ENCODE assay signal across 8 mouse cellular contexts in the genomic region with DNA sequence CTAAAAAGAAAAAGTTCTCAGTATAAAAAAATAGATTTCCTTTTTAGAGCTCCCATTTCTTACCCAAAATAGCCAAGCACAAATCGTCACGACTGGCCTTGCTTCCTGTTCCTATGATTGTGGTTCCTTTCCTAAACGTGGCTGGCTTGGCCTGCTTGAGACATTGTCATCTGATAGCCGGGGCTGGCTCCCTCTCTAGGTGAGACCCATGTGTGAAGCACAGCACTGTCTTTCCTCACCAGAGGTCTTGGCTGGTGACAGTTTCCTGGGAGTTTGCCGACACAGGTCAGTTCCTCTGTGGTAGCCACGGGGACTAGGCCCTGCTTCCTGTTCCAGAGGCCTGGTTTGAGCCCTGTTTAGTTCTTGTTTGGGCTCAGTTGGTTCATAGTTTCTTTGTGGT. TPM values are rescaled to one million over a fixed set of nuclear protein-coding genes. Genes with fewer than 3 reads are reported as not detected.
DNase-seq lines count a peak whose midpoint lies in the region; ATAC-seq and TF ChIP-seq lines count a peak whose summit lies in the region.

No protein-coding gene starts in this region.

- H3K27ac ChIP-seq in intestine, embryonic 14.5 days (ENCODE audit: low read depth), result no peak overlapping the region
- H3K27ac ChIP-seq in intestine, postnatal 0 days (ENCODE audit: low read depth, low read length), result no peak overlapping the region
- H3K27ac ChIP-seq in liver, embryonic 15.5 days (replicated peaks), result peak overlapping the region; percentile 15; the same call in 1 of the 2 replicates
- no peak overlapping the region for H3K27ac ChIP-seq in hindbrain, embryonic 14.5 days
- no peak overlapping the region for H3K27ac ChIP-seq in forebrain, embryonic 14.5 days (ENCODE audit: low read depth, low read length)

- H3K36me3 ChIP-seq in intestine, embryonic 14.5 days (ENCODE audit: control insufficient read depth, insufficient read depth, low read length), result no peaks in the 10 kb centered on the region
- no peaks in the 10 kb centered on the region for H3K36me3 ChIP-seq in intestine, postnatal 0 days (ENCODE audit: control insufficient read depth, insufficient read depth)
- H3K36me3 ChIP-seq in liver, embryonic 15.5 days (replicated peaks), result no peaks in the 10 kb centered on the region
- H3K36me3 ChIP-seq in hindbrain, embryonic 14.5 days (replicated peaks; ENCODE audit: control insufficient read depth, insufficient read depth), result no peaks in the 10 kb centered on the region
- H3K36me3 ChIP-seq in forebrain, embryonic 14.5 days (ENCODE audit: control insufficient read depth, insufficient read depth, low read length), result no peaks in the 10 kb centered on the region

- H3K4me3 ChIP-seq in intestine, embryonic 14.5 days (ENCODE audit: low read depth, low read length), result no peak overlapping the region
- H3K4me3 ChIP-seq in intestine, postnatal 0 days (ENCODE audit: low read depth, low read length), result no peak overlapping the region
- H3K4me3 ChIP-seq in liver, embryonic 15.5 days (replicated peaks), result no peak overlapping the region
- no peak overlapping the region for H3K4me3 ChIP-seq in hindbrain, embryonic 14.5 days (replicated peaks; ENCODE audit: low read length)
- no peak overlapping the region for H3K4me3 ChIP-seq in forebrain, embryonic 14.5 days (ENCODE audit: low read depth, low read length)

- no peaks in the 10 kb centered on the region for H3K9me3 ChIP-seq in intestine, embryonic 14.5 days (ENCODE audit: control insufficient read depth, low read length)
- no peaks in the 10 kb centered on the region for H3K9me3 ChIP-seq in intestine, postnatal 0 days (ENCODE audit: control insufficient read depth)
- no peaks in the 10 kb centered on the region for H3K9me3 ChIP-seq in liver, embryonic 15.5 days (replicated peaks)
- no peaks in the 10 kb centered on the region for H3K9me3 ChIP-seq in hindbrain, embryonic 14.5 days (ENCODE audit: control insufficient read depth, low read length)
- no peaks in the 10 kb centered on the region for H3K9me3 ChIP-seq in forebrain, embryonic 14.5 days (replicated peaks; ENCODE audit: control insufficient read depth, low read length)

- ATAC-seq in intestine, embryonic 14.5 days (replicated peaks; ENCODE audit: low FRiP score, low TSS enrichment, low read depth), result no peak
- no peak for ATAC-seq in intestine, postnatal 0 days
- ATAC-seq in common myeloid progenitor, adult 5-6 weeks (replicated peaks; ENCODE audit: low read depth, poor library complexity, severe bottlenecking), result peak; percentile 48
- no peak for ATAC-seq in liver, embryonic 15.5 days (ENCODE audit: insufficient read depth)
- no peak for ATAC-seq in hindbrain, embryonic 14.5 days (ENCODE audit: low FRiP score)
- ATAC-seq in forebrain, embryonic 14.5 days, result no peak

- H3K4me1 ChIP-seq in intestine, embryonic 14.5 days (replicated peaks; ENCODE audit: control insufficient read depth, insufficient read depth, low read length), result peaks cover 12% of the 10 kb centered on the region
- no peaks in the 10 kb centered on the region for H3K4me1 ChIP-seq in intestine, postnatal 0 days (replicated peaks; ENCODE audit: control insufficient read depth, insufficient read depth, low read length)
- peaks cover 15% of the 10 kb centered on the region for H3K4me1 ChIP-seq in liver, embryonic 15.5 days (replicated peaks)
- no peaks in the 10 kb centered on the region for H3K4me1 ChIP-seq in hindbrain, embryonic 14.5 days (replicated peaks; ENCODE audit: control insufficient read depth, insufficient read depth, low read length)
- 0 out of 2 replicates have a peak, but pooled peaks cover 3% of the 10 kb centered on the region for H3K4me1 ChIP-seq in forebrain, embryonic 14.5 days (ENCODE audit: control insufficient read depth, insufficient read depth, low read length)

- no peak for TF ChIP-seq CTCF in intestine, postnatal 0 days (IDR thresholded peaks at IDR 0.05; ENCODE audit: low read depth)

- intact Hi-C loops in heart, postnatal 36 days (cut with DNase I), result no loop called here

- no peak overlapping the region for H3K9ac ChIP-seq in intestine, embryonic 14.5 days (ENCODE audit: low read length)
- no peak overlapping the region for H3K9ac ChIP-seq in intestine, postnatal 0 days (ENCODE audit: low read depth, low read length)
- no peak overlapping the region for H3K9ac ChIP-seq in liver, embryonic 15.5 days
- no peak overlapping the region for H3K9ac ChIP-seq in hindbrain, embryonic 14.5 days
- no peak overlapping the region for H3K9ac ChIP-seq in forebrain, embryonic 14.5 days (ENCODE audit: low read length)

- H3K27me3 ChIP-seq in intestine, embryonic 14.5 days (replicated peaks; ENCODE audit: control insufficient read depth, insufficient read depth, low read length), result no peaks in the 10 kb centered on the region
- H3K27me3 ChIP-seq in intestine, postnatal 0 days (replicated peaks; ENCODE audit: control insufficient read depth, insufficient read depth, low read length), result no peaks in the 10 kb centered on the region
- H3K27me3 ChIP-seq in liver, embryonic 15.5 days, result peaks cover 8% of the 10 kb centered on the region; the same call in 1 of the 2 replicates
- H3K27me3 ChIP-seq in hindbrain, embryonic 14.5 days (ENCODE audit: control insufficient read depth, insufficient read depth, low read length), result peaks cover 6% of the 10 kb centered on the region
- H3K27me3 ChIP-seq in forebrain, embryonic 14.5 days (replicated peaks; ENCODE audit: control insufficient read depth, insufficient read depth, low read length), result 0 out of 2 replicates have a peak, but pooled peaks cover 5% of the 10 kb centered on the region

- 49% methylated on average over 6 of the region's 6 CpGs for WGBS in intestine, embryonic 14.5 days
- WGBS in intestine, postnatal 0 days, result 61% methylated on average over 6 of the region's 6 CpGs
- WGBS in liver, embryonic 15.5 days (ENCODE audit: insufficient replicate concordance), result 12% methylated on average over 6 of the region's 6 CpGs
- WGBS in hindbrain, embryonic 14.5 days, result 75% methylated on average over 6 of the region's 6 CpGs
- 69% methylated on average over 6 of the region's 6 CpGs for WGBS in forebrain, embryonic 14.5 days

- no peak overlapping the region for H3K4me2 ChIP-seq in intestine, embryonic 14.5 days (ENCODE audit: low read length)
- no peak overlapping the region for H3K4me2 ChIP-seq in intestine, postnatal 0 days (replicated peaks; ENCODE audit: low read depth)
- no peak overlapping the region for H3K4me2 ChIP-seq in liver, embryonic 15.5 days
- no peak overlapping the region for H3K4me2 ChIP-seq in hindbrain, embryonic 14.5 days (replicated peaks)
- no peak overlapping the region for H3K4me2 ChIP-seq in forebrain, embryonic 14.5 days (ENCODE audit: low read length)

- peak; percentile 44 for DNase-seq in intestine, embryonic 14.5 days (ENCODE audit: low spot score)
- DNase-seq in heart, postnatal 36 days, result peak; percentile 65 to 72
- DNase-seq in hindbrain, embryonic 14.5 days (ENCODE audit: low spot score), result no peak
- DNase-seq in spleen, adult 12 weeks (ENCODE audit: low spot score), result no peak
- no peak for DNase-seq in forebrain, embryonic 14.5 days (ENCODE audit: low spot score)

RNA-seq across cellular contexts. Expression of a gene that starts 6.8 kb away (rescaled TPM):
- polyA plus RNA-seq in intestine, embryonic 14.5 days (2014; fragmentation: Nextera tagmentation; extraction: Ambion mirVana), result 2.8 and 3.1 TPM in 2 replicates
- 1.5 and 1.8 TPM in 2 replicates for polyA plus RNA-seq in intestine, postnatal 0 days (2015; fragmentation: Nextera tagmentation; extraction: Ambion mirVana)
- 19.0 and 22.0 TPM in 2 replicates for total RNA-seq in common myeloid progenitor, adult 5-6 weeks (2017)
- total RNA-seq in heart, postnatal 36 days (2021), result 10 to 100 TPM; 43.4 to 43.5 TPM
- 0.79 and 0.85 TPM in 2 replicates for polyA plus RNA-seq in liver, embryonic 15.5 days (2015; fragmentation: Nextera tagmentation; extraction: Ambion mirVana)
- 1.5 and 1.8 TPM in 2 replicates for polyA plus RNA-seq in hindbrain, embryonic 14.5 days (2014; fragmentation: Nextera tagmentation; extraction: Ambion mirVana)
- polyA plus RNA-seq in forebrain, embryonic 14.5 days (2014; fragmentation: Nextera tagmentation; extraction: Ambion mirVana), result 0.72 and 0.95 TPM in 2 replicates

RNA-seq across cellular contexts. Expression of a gene that starts 33.6 kb away (rescaled TPM):
- polyA plus RNA-seq in intestine, embryonic 14.5 days (2014; fragmentation: Nextera tagmentation; extraction: Ambion mirVana), result 41.1 and 41.3 TPM in 2 replicates
- polyA plus RNA-seq in intestine, postnatal 0 days (2015; fragmentation: Nextera tagmentation; extraction: Ambion mirVana), result 61.7 and 63.8 TPM in 2 replicates
- total RNA-seq in common myeloid progenitor, adult 5-6 weeks (2017), result 15.3 and 35.2 TPM in 2 replicates
- 10 to 100 TPM; 27.4 to 35.1 TPM for total RNA-seq in heart, postnatal 36 days (2021)
- polyA plus RNA-seq in liver, embryonic 15.5 days (2015; fragmentation: Nextera tagmentation; extraction: Ambion mirVana), result 27.7 and 28.9 TPM in 2 replicates
- 29.0 and 32.2 TPM in 2 replicates for polyA plus RNA-seq in hindbrain, embryonic 14.5 days (2014; fragmentation: Nextera tagmentation; extraction: Ambion mirVana)
- polyA plus RNA-seq in forebrain, embryonic 14.5 days (2014; fragmentation: Nextera tagmentation; extraction: Ambion mirVana), result 29.8 and 31.8 TPM in 2 replicates

Comparison
In these comparisons a context has a peak if more than half of its experiments do, and no peak if none do; other contexts are left out.
1. DNase-seq: peak in intestine, embryonic 14.5 days (single experiment) and heart, postnatal 36 days (2 of 2); none in hindbrain, embryonic 14.5 days (single experiment), spleen, adult 12 weeks (single experiment) and forebrain, embryonic 14.5 days (single experiment).